Mouse (Mus musculus) MEL (cell line): Measurements from ENCODE around the gene Gab2.

ENCODE experiments used
- CTCF ChIP-seq, 3 experiments: IDR thresholded peaks in 2 of 3; conservative IDR thresholded peaks in 1 of 3; 2 replicates each; pipeline ENCODE4 v1.5.1; 2011 to 2012; ENCODE audit warnings: low read length in 3 of 3, low read depth in 2 of 3, mild to moderate bottlenecking in 2 of 3, improper control_type of control experiment in 1 of 3, inconsistent platforms in 1 of 3, mixed read lengths in 1 of 3, moderate library complexity in 1 of 3; ENCODE audit not compliant: control insufficient read depth in 1 of 3, insufficient read depth in 1 of 3, poor library complexity in 1 of 3, severe bottlenecking in 1 of 3
- MAX ChIP-seq: IDR thresholded peaks from 2 replicates; pipeline ENCODE4 v1.6.1; 2011; ENCODE audit warnings: low read length, improper control_type of control experiment

GRCm38 (mm10) chr7:97351792-97352513 is 270.6 kb downstream of the Gab2 start:
- no peak for TF ChIP-seq CTCF (IDR thresholded peaks at IDR 0.05 in 2 of 3, conservative IDR thresholded peaks at IDR 0.05 in 1 of 3; ENCODE audit: control insufficient read depth in 1 of 3, insufficient read depth in 1 of 3, low read depth in 2 of 3, low read length in 3 of 3, poor library complexity in 1 of 3, severe bottlenecking in 1 of 3)
- TF ChIP-seq MAX, result no peak
